Mouse (Mus musculus) liver, embryonic 12.5 days (tissue): Measurements from ENCODE around the gene Cpt2. TPM values are rescaled to one million over a fixed set of nuclear protein-coding genes. Genes with fewer than 3 reads are reported as not detected.

Experiments
- ATAC-seq: fragments of 200-750 bp; cut with Nextera tagmentation; 2 replicates; pipeline ENCODE4 v1.8.0; 2017; ENCODE audit warnings: moderate number of reproducible peaks, mild to moderate bottlenecking, moderate library complexity
- H3K27ac ChIP-seq: fragments of 300-500 bp; sonication (generic); 2 replicates; pipeline ENCODE4 v1.5.1; 2016; ENCODE audit warnings: mild to moderate bottlenecking
- H3K27me3 ChIP-seq: fragments of 300-500 bp; sonication (generic); replicated peaks from 2 replicates; pipeline ENCODE4 v1.6.1; 2016; ENCODE audit warnings: mild to moderate bottlenecking, moderate library complexity
- H3K36me3 ChIP-seq: fragments of 300-500 bp; sonication (generic); 2 replicates; pipeline ENCODE4 v1.6.1; 2016; ENCODE audit warnings: mild to moderate bottlenecking, moderate library complexity
- H3K4me1 ChIP-seq: fragments of 300-500 bp; sonication (generic); 2 replicates; pipeline ENCODE4 v1.6.1; 2016
- H3K4me2 ChIP-seq: fragments of 300-500 bp; sonication (generic); 2 replicates; pipeline ENCODE4 v1.6.1; 2016; ENCODE audit warnings: mild to moderate bottlenecking, moderate library complexity
- H3K4me3 ChIP-seq: fragments of 300-500 bp; sonication (generic); 2 replicates; pipeline ENCODE4 v1.5.1; 2016; ENCODE audit warnings: mild to moderate bottlenecking, moderate library complexity
- H3K9ac ChIP-seq: fragments of 300-500 bp; sonication (generic); 2 replicates; pipeline ENCODE4 v1.6.1; 2016; ENCODE audit warnings: mild to moderate bottlenecking, moderate library complexity
- H3K9me3 ChIP-seq: fragments of 300-500 bp; sonication (generic); replicated peaks from 2 replicates; pipeline ENCODE4 v1.6.1; 2016; ENCODE audit warnings: mild to moderate bottlenecking, moderate library complexity
- WGBS: fragments of 180-500 bp; shearing (Covaris S2); methylation state at CpG from one replicate; pipeline ENCODE4 v1.1.7; 2016; ENCODE audit not compliant: insufficient replicate concordance; 5-methylcytosine and 5-hydroxymethylcytosine counted together
- polyA plus RNA-seq: library from polyadenylated mRNA; unstranded; fragments of >200 nt; fragmentation: Nextera tagmentation; extraction: Ambion mirVana; gene quantifications from 2 replicates; pipeline ENCODE4 v1.2.1, GENCODE M21; 2016

The Cpt2 gene
- polyA plus RNA-seq: 40.1 and 42.7 TPM in 2 replicates

DNA sequence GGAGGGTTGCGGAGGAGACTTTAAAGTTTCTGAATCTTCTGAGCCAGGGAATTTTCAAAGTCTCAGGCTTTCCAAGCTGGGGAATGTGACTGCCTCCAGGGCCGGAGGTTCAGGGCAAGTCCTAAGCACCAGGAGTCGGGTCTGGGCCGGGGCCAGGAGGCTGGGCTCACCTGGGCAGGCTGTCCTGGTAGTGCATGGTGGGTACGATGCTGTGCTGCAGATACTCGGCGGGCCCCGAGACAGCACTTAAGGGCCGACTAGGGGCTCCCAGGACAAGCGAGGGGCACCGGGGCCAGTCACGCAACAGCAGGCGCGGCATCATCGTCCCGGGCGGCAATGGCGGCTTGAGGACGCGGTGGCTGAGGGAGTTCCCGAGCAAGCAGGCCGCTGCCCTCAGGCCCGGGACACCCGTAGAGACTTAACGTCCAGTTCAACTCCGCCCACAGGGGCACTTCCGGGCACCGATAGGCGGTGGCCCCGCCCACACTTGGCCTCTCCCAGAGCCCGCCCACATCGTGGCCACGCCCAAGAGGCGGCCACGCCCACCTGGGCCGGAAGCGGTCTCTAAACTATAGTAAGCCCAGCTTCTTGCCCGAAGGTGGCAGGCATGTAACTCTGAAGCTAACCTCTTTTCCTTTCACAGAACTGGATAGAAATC, at the start of gene Cpt2:
Cpt2 (minus strand) TSS at position 466 of the 658 bp plus-strand sequence.
- peaks cover 7% of the 10 kb centered on the region; the same call in 1 of the 2 replicates for H3K36me3 ChIP-seq
- H3K9me3 ChIP-seq: no peaks in the 10 kb centered on the region
- H3K27me3 ChIP-seq: no peaks in the 10 kb centered on the region
- peak within 1 kb of the TSS; percentile 87 for H3K9ac ChIP-seq
- peak within 1 kb of the TSS; percentile 78 for H3K4me3 ChIP-seq
- ATAC-seq: peak; percentile 92
- peak within 1 kb of the TSS; percentile 90 for H3K4me2 ChIP-seq
- H3K27ac ChIP-seq: peak within 1 kb of the TSS; percentile 87
- peaks cover 57% of the 10 kb centered on the region for H3K4me1 ChIP-seq
- WGBS: 2% methylated on average over 38 of the region's 38 CpGs

DNA sequence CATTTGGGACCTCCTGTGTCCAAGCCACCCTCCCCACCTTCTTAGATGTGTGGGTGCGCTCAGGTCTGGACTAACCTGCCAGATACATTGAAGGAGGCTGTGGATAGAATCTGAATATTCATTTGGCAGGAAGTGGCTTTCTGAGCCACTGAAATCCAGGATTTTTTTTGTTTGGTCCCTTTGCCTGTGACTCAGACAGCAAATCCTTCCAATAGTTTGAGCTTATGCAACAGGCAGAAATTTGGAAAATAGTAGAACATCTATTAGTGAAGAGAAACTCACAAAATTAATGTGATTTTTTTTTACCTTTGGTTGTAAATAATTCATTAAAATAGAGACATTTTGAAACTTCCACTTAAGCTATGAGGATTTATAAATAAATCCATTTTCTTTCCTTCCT, 47.8 kb upstream of the Cpt2 start:
- no peak overlapping the region for H3K9ac ChIP-seq
- H3K36me3 ChIP-seq: no peaks in the 10 kb centered on the region
- no peak overlapping the region for H3K4me3 ChIP-seq
- H3K27ac ChIP-seq: no peak overlapping the region
- peaks cover 5% of the 10 kb centered on the region; the same call in 1 of the 2 replicates for H3K4me1 ChIP-seq
- ATAC-seq: no peak
- WGBS: 66% methylated on average over 1 of the region's 1 CpGs
- H3K27me3 ChIP-seq: no peaks in the 10 kb centered on the region
- no peaks in the 10 kb centered on the region for H3K9me3 ChIP-seq
- no peak overlapping the region for H3K4me2 ChIP-seq

DNA sequence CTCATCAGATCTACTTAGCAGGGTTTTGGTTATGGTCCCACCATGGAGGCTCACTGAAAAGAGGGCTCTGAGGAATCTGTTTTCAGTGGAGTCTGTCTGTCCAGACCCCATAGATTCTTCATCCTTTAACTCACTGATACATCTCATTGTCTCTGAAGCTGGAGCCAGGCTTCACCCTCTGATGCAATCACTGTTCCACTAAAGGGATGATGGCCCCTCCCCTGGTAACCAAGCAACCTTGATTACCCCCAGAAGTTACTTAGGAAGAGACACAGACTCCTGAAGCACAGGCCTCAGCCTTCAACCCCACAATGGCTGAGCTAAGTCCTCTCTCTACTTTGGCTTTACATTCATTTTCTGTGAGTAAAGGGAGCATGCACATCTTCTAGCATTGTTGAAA, 46.4 kb upstream of the Cpt2 start:
- Histone ChIP-seq H3K9me3 (no peaks in the 10 kb centered on the region), H3K4me3 (no peak overlapping the region), H3K27me3 (no peaks in the 10 kb centered on the region), H3K4me1 (peaks cover 5% of the 10 kb centered on the region; the same call in 1 of the 2 replicates), H3K36me3 (no peaks in the 10 kb centered on the region), H3K27ac (no peak overlapping the region), H3K9ac (no peak overlapping the region), H3K4me2 (no peak overlapping the region)
- no peak for ATAC-seq

DNA sequence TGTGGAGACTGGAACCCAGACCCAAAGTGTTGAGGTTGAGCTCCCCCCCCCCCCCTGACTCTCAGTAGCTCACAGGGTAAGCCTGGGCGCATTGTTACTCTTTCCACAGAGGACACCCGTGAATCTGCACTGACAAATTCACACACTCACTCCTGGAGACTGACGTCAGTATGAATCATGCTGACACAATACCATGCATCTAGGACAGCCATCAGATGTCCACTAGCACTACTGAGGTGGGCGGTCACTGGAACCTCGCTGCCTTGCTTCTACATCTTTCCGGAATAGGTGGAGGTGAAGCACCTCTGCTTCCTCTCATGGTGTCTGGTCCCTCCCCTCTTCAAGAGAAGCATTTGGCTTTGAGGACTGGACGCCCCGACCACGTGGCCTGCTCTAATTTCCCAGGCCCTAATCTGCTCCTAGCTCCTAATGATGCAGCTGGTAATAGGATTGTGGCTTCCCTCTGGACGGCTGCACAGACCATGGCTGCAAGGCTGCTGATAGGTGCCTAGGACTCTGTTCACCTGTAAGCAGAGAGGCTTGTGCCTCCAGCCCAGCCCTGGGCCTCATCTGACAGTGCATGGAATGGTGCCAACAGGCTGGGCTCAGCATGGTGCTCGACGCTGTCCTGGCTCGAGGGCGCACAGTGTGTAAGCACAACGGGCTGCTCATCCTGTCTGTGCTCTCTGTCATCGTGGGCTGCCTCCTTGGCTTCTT, 44.7 kb upstream of the Cpt2 start, which contains the start of gene Slc1a7:
Slc1a7 (plus strand) TSS at position 367 of the 717 bp plus-strand sequence.
- no peak within 1 kb of the TSS for H3K9ac ChIP-seq
- H3K4me3 ChIP-seq: no peak within 1 kb of the TSS
- ATAC-seq: no peak
- H3K4me2 ChIP-seq: no peak within 1 kb of the TSS
- WGBS: 71% methylated on average over 16 of the region's 16 CpGs
- no peaks in the 10 kb centered on the region for H3K27me3 ChIP-seq
- no peaks in the 10 kb centered on the region for H3K9me3 ChIP-seq
- H3K36me3 ChIP-seq: no peaks in the 10 kb centered on the region
- H3K27ac ChIP-seq: no peak within 1 kb of the TSS
- H3K4me1 ChIP-seq: peaks cover 5% of the 10 kb centered on the region; the same call in 1 of the 2 replicates

DNA sequence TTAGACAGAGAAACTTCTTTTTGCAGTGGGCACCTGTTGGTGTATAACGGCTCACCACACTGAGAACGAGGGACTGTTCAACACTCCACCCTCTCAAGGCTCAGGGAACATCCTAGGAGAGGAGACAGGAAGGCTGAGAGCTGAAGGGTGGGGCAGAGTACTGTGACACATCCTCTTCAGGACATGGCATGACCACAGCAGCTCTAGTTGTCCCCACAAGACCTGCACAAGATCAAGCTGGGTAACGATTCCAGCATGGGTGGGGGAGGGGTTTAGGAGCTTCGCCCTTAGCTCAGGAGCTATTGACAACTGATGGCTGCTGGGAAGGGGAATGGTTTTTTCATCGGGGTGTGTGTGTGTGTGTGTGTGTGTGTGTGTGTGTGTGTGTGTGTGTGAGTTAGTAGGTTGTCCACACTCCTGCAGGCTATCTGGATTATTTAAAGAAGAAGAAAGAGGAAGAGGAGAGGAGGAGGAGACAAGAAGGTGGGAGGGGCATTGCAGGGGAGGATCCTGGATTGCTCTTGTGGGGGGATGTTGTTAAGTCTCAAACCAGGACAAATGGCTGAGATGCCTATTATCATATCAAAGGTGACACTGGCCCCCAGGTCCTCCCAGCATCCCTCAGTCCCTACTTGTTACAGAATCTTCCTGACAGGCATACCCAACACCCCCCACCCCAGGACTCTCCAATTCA, 43.2 kb upstream of the Cpt2 start:
- Histone ChIP-seq H3K9me3 (no peaks in the 10 kb centered on the region), H3K27me3 (no peaks in the 10 kb centered on the region), H3K4me3 (no peak overlapping the region), H3K4me2 (no peak overlapping the region), H3K4me1 (peaks cover 5% of the 10 kb centered on the region; the same call in 1 of the 2 replicates), H3K27ac (no peak overlapping the region), H3K9ac (no peak overlapping the region), H3K36me3 (no peaks in the 10 kb centered on the region)
- ATAC-seq: no peak
- WGBS: 22% methylated on average over 5 of the region's 5 CpGs

DNA sequence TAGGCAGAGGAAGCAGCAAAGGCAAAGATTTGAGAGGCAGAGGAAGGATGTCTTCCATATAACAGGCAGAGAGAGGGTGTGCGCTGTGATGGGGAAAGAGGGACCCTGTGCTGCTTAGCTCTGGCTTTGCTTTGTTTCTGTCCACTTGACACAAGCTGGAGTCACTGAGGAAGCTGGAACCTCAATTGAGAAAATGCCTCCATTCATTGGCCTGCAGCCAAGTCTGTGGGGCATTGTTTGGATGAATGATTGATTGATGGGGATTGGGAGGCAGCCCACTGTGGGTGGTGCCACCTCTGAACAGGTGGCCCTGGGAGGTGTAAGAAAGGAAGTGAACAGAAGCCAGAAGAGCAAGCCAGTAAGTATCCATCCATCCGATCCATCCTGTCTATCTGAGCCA, 39.4 kb upstream of the Cpt2 start:
- no peak overlapping the region for H3K27ac ChIP-seq
- H3K9me3 ChIP-seq: no peaks in the 10 kb centered on the region
- H3K4me1 ChIP-seq: peaks cover 5% of the 10 kb centered on the region; the same call in 1 of the 2 replicates
- WGBS: 78% methylated on average over 2 of the region's 2 CpGs
- no peak overlapping the region for H3K4me2 ChIP-seq
- no peak overlapping the region for H3K4me3 ChIP-seq
- ATAC-seq: no peak
- no peak overlapping the region for H3K9ac ChIP-seq
- no peaks in the 10 kb centered on the region for H3K36me3 ChIP-seq
- 0 out of 2 replicates have a peak, but pooled peaks cover 4% of the 10 kb centered on the region for H3K27me3 ChIP-seq

DNA sequence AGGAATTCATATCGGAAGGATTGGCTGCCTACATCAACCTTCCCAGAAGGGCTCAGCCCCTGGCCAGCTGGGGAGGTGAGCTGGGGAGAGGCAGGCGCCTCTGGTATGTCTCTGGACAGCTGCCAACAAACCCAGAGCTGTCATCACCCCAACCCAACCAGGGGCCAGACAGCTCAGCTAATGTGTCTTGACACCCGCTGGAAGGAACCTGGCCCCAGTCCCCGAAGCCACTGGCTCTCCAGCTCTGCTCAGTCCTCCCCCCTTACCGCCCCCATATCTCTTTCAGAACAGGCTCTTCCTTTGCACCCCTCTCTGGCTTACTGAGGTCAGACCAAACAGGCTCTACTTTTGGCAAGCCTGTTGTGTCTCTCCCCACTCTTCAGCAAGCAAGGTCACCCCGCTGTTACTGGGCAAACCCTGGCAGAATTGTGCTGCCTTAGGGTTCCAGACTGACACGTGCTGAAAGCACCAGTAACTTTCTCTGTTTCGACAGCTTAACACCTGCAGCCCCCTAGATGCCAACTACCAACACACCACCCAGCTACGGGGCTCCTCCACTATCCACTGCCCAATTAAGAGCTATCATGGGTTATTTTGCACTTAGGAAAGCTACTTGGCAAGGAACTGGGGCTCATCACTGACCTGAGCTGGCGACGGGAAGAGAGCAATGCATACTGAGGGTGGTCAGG, 38.8 kb upstream of the Cpt2 start:
- Histone ChIP-seq H3K4me3 (no peak overlapping the region), H3K36me3 (no peaks in the 10 kb centered on the region), H3K9ac (no peak overlapping the region), H3K9me3 (no peaks in the 10 kb centered on the region), H3K4me2 (no peak overlapping the region), H3K4me1 (peaks cover 5% of the 10 kb centered on the region; the same call in 1 of the 2 replicates), H3K27me3 (0 out of 2 replicates have a peak, but pooled peaks cover 4% of the 10 kb centered on the region), H3K27ac (no peak overlapping the region)
- 46% methylated on average over 11 of the region's 11 CpGs for WGBS
- 0 out of 2 replicates have a peak, but pooled peaks have one; percentile 13 for ATAC-seq

DNA sequence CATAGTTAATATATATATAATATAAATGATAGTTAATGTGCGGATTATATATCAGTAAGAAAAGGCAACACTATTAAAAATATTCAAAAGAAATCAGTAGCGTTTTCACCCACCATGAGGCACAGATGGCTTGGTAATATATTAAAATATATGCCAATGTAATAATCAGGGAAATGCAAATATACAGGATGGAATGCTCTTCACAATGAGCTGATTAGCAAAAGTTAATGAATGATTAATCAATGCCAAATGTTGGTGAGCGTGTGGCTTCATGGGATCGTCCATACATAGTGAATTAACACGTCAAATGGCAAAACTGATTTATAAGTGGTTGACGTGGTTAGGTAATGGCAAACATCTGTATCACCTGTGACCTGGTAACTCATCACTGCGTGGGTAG, 35.1 kb upstream of the Cpt2 start:
- no peaks in the 10 kb centered on the region for H3K36me3 ChIP-seq
- no peaks in the 10 kb centered on the region for H3K9me3 ChIP-seq
- H3K4me1 ChIP-seq: no peaks in the 10 kb centered on the region
- 64% methylated on average over 7 of the region's 7 CpGs for WGBS
- H3K9ac ChIP-seq: no peak overlapping the region
- no peak overlapping the region for H3K27ac ChIP-seq
- no peak overlapping the region for H3K4me2 ChIP-seq
- H3K27me3 ChIP-seq: 0 out of 2 replicates have a peak, but pooled peaks cover 4% of the 10 kb centered on the region
- H3K4me3 ChIP-seq: no peak overlapping the region
- no peak for ATAC-seq

DNA sequence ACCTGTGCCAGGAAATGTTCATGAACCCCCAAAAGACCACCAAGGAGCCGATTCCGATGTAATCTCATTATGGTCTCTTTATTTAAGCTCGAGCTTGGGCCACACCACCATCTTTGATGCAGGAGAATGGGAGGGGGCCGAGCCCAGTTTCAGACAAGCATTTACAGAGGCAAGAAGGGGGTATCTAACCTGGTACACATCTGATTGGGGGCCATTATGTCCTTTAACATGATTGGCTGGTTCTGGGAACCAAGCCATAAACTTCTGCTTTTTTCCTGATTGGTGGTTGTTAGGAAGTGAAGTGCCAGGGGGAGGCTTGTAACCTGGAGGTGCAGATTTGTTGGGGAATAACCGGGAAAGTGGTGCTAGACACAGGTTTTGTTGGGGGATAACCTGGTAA, 32.3 kb upstream of the Cpt2 start:
- Histone ChIP-seq H3K9ac (no peak overlapping the region), H3K4me2 (no peak overlapping the region), H3K4me1 (no peaks in the 10 kb centered on the region), H3K27ac (no peak overlapping the region), H3K4me3 (no peak overlapping the region), H3K36me3 (no peaks in the 10 kb centered on the region), H3K9me3 (no peaks in the 10 kb centered on the region), H3K27me3 (0 out of 2 replicates have a peak, but pooled peaks cover 4% of the 10 kb centered on the region)
- ATAC-seq: no peak
- 50% methylated on average over 5 of the region's 5 CpGs for WGBS

DNA sequence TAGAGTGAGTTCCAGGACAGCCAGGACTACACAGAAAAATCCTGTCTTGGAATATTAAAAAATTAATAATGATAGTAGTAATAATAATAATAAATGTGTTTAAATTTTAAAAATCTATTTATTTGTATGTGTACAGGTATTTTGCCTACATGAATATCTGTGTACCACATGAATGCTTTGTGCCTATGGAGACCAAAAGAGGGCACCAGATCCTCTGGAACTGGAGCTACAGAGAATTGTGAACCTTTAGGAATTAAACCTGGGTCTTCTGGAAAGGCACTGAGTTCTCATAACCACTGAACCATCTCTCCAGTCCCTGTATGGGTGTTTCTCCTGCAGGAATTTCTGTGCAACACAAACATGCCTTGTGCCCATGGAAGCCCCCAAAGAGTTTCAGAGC, 29.4 kb upstream of the Cpt2 start:
- Histone ChIP-seq H3K36me3 (no peaks in the 10 kb centered on the region), H3K9ac (no peak overlapping the region), H3K4me3 (no peak overlapping the region), H3K27ac (no peak overlapping the region), H3K9me3 (no peaks in the 10 kb centered on the region), H3K4me1 (no peaks in the 10 kb centered on the region), H3K27me3 (no peaks in the 10 kb centered on the region), H3K4me2 (no peak overlapping the region)
- no peak for ATAC-seq

DNA sequence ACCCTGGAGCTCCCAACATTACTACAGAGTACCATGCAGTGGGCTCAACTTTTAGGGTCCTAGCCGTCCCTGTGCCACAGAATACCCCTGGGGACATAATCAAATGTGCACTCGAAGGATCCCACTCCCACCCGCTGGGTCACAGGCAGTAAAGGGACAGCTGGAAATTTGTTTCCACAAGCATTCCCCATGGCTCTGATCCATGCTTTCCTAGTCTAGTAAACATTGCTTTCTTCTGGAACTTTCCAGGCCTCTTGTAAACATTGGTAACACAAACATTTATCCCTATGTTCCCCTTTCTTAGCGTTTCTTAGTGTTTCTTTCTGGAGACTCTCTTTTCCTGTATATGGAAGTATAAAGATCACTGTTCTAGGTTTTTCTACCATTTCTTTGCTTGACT, 26.5 kb upstream of the Cpt2 start:
- ATAC-seq: no peak
- Histone ChIP-seq H3K9ac (no peak overlapping the region), H3K27ac (no peak overlapping the region), H3K4me3 (no peak overlapping the region), H3K4me1 (no peaks in the 10 kb centered on the region), H3K27me3 (no peaks in the 10 kb centered on the region), H3K4me2 (no peak overlapping the region), H3K36me3 (no peaks in the 10 kb centered on the region), H3K9me3 (no peaks in the 10 kb centered on the region)
- WGBS: 57% methylated on average over 4 of the region's 4 CpGs
